Mouse (Mus musculus) small intestine, adult 2 months (tissue): Measurements from ENCODE around the gene Cd93. TPM values are rescaled to one million over a fixed set of nuclear protein-coding genes. Genes with fewer than 3 reads are reported as not detected.

Experiments used
- H3K27ac ChIP-seq: fragments of 200-500 bp; 2 replicates; pipeline ENCODE4 v1.5.1; 2012; ENCODE audit warnings: low read depth, low read length, control low read depth, inconsistent platforms; ENCODE audit not compliant: insufficient read depth
- H3K27me3 ChIP-seq: fragments of 200-500 bp; 2 replicates; pipeline ENCODE4 v1.6.1; 2012; ENCODE audit warnings: mild to moderate bottlenecking, moderate library complexity, low read length, inconsistent platforms; ENCODE audit not compliant: control insufficient read depth, insufficient read depth
- H3K36me3 ChIP-seq: fragments of 200-500 bp; 2 replicates; pipeline ENCODE4 v1.6.1; 2012; ENCODE audit warnings: mild to moderate bottlenecking, low read length, control low read depth, inconsistent platforms; ENCODE audit not compliant: control insufficient read depth, insufficient read depth
- H3K4me1 ChIP-seq: fragments of 200-500 bp; 2 replicates; pipeline ENCODE4 v1.6.1; 2012; ENCODE audit warnings: low read length, inconsistent platforms, mixed read lengths; ENCODE audit not compliant: control insufficient read depth, insufficient read depth, insufficient read length
- H3K4me3 ChIP-seq: fragments of 200-500 bp; 2 replicates; pipeline ENCODE4 v1.5.1; 2012; ENCODE audit warnings: low read depth, mild to moderate bottlenecking, control low read depth, inconsistent platforms, low read length, moderate library complexity
- CTCF ChIP-seq: fragments of 200-500 bp; IDR thresholded peaks from 2 replicates; pipeline ENCODE4 v1.5.1; 2012; ENCODE audit warnings: low read depth, mild to moderate bottlenecking, control low read depth, inconsistent platforms, low read length, moderate library complexity, mixed read lengths; ENCODE audit not compliant: insufficient replicate concordance, insufficient read length; ENCODE audit errors: extremely low read depth
- POLR2A ChIP-seq: fragments of 200-500 bp; IDR thresholded peaks from 2 replicates; pipeline ENCODE4 v1.6.1; 2012; ENCODE audit warnings: low read depth, mild to moderate bottlenecking, control low read depth, inconsistent platforms, low read length, moderate library complexity
- WGBS: fragments of 180-500 bp; shearing (Covaris S2); methylation state at CpG from one replicate; pipeline ENCODE4 v1.1.7; 2018; 5-methylcytosine and 5-hydroxymethylcytosine counted together
- polyA plus RNA-seq: library from polyadenylated mRNA; depleted of rRNA; stranded (reverse); fragments of >200 nt; gene quantifications from 2 replicates; pipeline ENCODE4 v1.2.3, GENCODE M21; 2012

Gene Cd93
- polyA plus RNA-seq, 1 experiment = 2.5 TPM

DNA sequence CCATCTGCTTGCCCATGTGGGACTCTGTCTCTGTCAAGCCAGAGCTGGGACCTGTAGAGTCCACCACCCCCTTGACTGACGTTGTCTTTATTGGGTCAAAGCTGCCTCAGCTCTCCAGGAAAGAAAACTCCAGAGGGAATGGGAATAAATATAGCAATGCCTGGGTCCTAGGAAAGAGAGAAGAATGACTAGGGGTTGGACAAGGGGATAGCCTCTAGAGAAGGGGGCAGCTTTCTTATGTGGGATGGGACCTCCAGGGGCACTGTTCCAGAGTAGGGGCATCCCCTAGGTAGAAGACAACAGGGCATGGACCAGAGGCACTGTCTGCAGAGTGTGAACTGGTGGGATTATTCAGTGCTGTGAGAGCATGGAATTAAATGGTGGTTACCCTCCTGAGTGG lies 33.5 kb downstream of the Cd93 start:
- no peak overlapping the region for H3K27ac ChIP-seq
- no peak overlapping the region for H3K4me3 ChIP-seq
- H3K27me3 ChIP-seq = no peaks in the 10 kb centered on the region
- no peaks in the 10 kb centered on the region for H3K36me3 ChIP-seq
- H3K4me1 ChIP-seq = no peaks in the 10 kb centered on the region
- TF ChIP-seq CTCF = no peak
- TF ChIP-seq POLR2A = no peak
- WGBS = 78% methylated on average over 1 of the region's 1 CpGs

DNA sequence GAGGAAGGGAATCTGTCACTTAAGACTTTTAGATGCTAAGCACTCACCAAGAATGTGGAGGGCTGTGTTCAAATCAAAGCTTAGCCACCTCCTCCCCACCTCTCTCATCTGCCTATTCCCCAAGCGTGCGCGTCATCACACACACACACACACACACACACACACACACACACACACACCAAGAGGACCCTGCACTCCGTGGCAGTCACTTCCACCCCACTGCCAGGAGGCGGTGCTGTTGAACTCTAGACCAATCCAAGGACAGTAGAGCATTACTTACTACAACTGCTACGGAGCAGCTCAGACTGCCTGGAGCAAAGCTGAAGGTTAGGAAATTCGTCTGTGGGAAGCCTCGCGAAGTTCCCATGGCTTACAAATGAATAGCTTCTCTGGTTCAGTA lies 34.2 kb downstream of the Cd93 start:
- H3K36me3 ChIP-seq = no peaks in the 10 kb centered on the region
- H3K4me1 ChIP-seq = no peaks in the 10 kb centered on the region
- H3K4me3 ChIP-seq = no peak overlapping the region
- peak; percentile 50; the same call in 1 of the 2 replicates for TF ChIP-seq CTCF
- no peak for TF ChIP-seq POLR2A
- no peak overlapping the region for H3K27ac ChIP-seq
- no peaks in the 10 kb centered on the region for H3K27me3 ChIP-seq
- WGBS = 20% methylated on average over 9 of the region's 9 CpGs

DNA sequence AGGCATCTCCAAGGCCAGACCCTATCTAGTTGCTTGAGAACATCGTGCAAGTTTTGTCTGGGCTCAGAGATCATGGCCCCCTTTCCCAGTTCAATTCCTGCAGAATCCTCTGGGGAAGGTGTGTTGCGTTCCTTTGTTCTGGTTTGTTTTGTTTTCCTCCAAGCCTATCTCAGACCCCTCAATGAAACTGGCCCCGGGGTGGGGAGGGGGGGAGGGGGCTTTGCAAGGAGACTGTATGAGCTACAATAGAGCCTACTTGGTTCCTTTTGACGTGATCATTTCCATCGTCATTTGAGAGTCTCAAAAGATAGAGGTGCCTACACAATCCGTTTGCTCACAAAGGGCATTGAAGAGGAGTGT lies 34.6 kb downstream of the Cd93 start:
- Histone ChIP-seq H3K27ac (peak overlapping the region; percentile 42; the same call in 1 of the 2 replicates), H3K36me3 (no peaks in the 10 kb centered on the region), H3K4me1 (no peaks in the 10 kb centered on the region), H3K4me3 (0 out of 2 replicates have a peak overlapping the region, but pooled peaks have one; percentile 63), H3K27me3 (no peaks in the 10 kb centered on the region)
- WGBS = 22% methylated on average over 6 of the region's 6 CpGs
- TF ChIP-seq POLR2A = no peak
- no peak for TF ChIP-seq CTCF

DNA sequence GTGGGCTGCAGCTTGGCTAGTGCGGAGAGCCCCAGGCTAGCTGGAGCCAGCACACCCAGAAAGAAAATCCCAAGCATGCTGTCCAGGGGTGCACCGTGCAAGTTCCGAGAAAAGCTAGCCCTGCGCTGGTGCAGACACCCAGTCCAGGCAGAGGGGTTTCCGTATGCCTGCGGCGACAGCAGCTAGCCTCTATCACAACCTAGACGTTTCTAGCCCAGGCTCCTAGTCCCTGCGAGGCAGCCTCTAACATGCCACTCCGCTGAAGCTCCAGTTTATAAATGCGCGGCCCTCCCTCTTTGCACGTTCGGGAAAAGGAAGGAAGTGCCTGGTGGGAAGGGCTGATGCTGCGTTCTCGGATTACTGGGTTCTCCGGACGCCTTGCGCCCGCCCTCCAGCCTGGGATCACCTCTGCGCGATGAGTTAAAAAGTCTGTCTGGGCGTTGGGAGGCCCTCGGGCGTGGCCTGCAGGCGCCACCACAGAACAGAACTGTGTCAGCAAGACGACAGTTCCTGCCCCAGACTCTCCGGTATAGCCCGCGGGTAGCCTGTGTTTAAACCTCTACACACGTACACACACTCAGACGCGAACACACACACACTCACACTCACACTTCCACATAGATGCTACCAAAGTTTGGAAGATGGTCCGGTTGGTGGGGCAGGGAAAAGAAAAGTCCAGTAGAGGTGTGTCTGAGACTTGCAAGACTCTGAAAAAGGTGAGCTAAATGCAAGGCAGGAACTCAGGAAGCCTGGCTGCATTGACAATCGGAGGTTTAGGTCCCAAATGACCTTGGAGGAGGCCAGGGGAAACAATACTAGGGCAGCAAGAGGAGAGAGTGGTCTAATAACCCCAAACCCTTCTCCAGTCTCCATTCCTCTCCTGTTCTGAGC lies 35.2 kb downstream of the Cd93 start, which contains the start of gene Thbd:
Gene Thbd (minus strand): TSS at position 319 of the 891 bp plus-strand sequence.
- Histone ChIP-seq H3K4me1 (no peaks in the 10 kb centered on the region), H3K27me3 (no peaks in the 10 kb centered on the region), H3K4me3 (peak within 1 kb of the TSS; percentile 63), H3K27ac (peak within 1 kb of the TSS; percentile 54), H3K36me3 (no peaks in the 10 kb centered on the region)
- WGBS = 3% methylated on average over 35 of the region's 35 CpGs
- TF ChIP-seq CTCF (no peak), POLR2A (peak; percentile 53; the same call in 1 of the 2 replicates)

DNA sequence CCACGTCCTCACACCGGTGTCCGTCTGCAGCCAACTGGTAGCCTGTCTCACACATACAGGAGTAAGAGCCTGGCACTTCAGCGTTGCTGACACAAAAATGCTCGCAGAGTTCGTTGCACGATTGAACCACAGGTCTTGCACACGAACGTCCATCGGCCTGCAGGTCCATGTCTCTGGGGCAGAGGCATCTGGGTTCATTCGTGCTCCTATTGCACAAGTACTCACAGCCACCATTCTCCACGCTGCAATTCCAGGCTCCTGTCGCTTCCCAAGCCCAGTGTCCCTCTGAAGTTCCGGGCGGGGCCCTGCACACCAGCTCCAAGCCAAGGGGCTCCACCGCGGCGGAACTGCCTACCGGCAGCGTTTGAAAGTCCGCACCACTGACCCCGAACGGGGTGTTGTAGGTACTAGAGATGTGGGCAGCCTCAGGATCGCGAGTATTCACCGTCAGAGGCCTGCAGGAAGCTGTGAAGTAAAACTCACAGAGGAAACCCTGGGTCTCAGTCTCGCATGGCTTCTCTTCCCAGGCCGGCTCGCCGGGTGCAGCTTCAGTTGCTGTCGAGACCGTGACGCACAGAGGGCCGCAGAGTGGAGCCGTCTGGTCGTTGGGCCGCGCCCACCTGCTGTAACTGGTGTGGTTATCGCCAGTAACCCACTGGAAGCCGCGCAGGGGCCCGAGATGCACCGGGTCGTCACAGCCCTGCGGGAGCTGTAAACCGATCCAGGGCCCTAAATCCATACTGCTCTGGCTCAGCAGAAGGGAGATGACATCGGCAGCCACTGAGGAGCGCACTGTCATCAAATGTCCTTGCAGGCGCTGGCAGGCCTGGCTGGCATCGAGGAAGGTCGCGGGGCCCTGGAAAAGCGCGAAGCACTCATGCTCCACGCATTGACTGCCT lies 36.1 kb downstream of the Cd93 start:
- 11% methylated on average over 55 of the region's 55 CpGs for WGBS
- Histone ChIP-seq H3K4me1 (peaks cover 1% of the 10 kb centered on the region; the same call in 1 of the 2 replicates), H3K4me3 (peak overlapping the region; percentile 63), H3K27ac (peak overlapping the region; percentile 54), H3K27me3 (no peaks in the 10 kb centered on the region), H3K36me3 (no peaks in the 10 kb centered on the region)
- TF ChIP-seq POLR2A = no peak
- no peak for TF ChIP-seq CTCF

DNA sequence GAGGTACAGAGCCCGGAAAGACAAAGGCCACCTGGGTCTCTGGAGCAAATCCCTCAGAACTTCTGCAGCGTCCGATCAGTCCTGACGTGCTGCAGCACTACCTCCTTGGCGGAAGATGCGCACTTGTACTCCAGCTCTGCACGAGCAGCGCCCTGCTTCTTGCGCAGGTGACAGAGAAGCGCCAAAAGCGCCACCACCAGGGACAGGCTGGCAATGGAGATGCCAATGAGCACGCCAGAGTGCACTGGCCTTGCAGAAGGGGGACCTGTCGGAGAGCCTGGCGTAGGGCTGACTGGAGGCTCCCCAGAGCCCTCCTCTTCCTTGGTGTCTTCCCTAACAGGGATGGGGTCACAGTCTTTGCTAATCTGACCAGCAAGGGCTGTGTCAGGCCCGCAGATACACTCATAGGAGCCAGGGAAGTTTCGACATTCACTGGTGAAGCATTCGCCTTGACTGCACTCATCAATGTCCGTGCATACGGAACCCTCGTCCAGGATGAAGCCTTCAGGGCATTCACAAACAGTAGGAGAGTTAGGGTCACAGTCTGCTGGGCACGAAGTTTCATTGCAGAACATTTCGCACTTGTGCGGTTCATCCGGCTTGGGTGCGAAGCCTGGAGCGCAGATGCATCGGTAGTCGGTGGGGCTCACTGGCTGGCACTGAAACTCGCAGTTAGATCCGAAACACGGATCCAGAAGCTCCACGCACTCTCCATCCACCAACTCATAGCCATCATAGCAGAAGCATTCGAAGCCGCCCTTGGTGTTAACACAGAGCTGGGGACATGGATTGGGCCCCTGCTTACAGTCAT lies 37.0 kb downstream of the Cd93 start:
- peak overlapping the region; percentile 63 for H3K4me3 ChIP-seq
- H3K27ac ChIP-seq = 0 out of 2 replicates have a peak overlapping the region, but pooled peaks have one; percentile 54
- no peaks in the 10 kb centered on the region for H3K36me3 ChIP-seq
- TF ChIP-seq CTCF (no peak), POLR2A (no peak)
- peaks cover 3% of the 10 kb centered on the region; the same call in 1 of the 2 replicates for H3K4me1 ChIP-seq
- H3K27me3 ChIP-seq = no peaks in the 10 kb centered on the region
- WGBS = 31% methylated on average over 34 of the region's 34 CpGs
